Mouse (Mus musculus): ENCODE results near the gene Celf2.

GRCm38 (mm10) chr2:6911932-6912331 lies 597.4 kb downstream of the Celf2 start:
- TF ChIP-seq CTCF (IDR thresholded peaks at IDR 0.05; ENCODE audit: borderline replicate concordance, insufficient read depth, low read depth, low read length) (no peak), POLR2A (IDR thresholded peaks at IDR 0.05; ENCODE audit: borderline replicate concordance, insufficient read depth, low read length) (no peak)

Measured in cerebellum, adult 2 months (tissue).